Mouse (Mus musculus): Measurements from ENCODE around the gene Pdcd1lg2.

GRCm38 (mm10) chr19:29385822-29386221 lies 24.9 kb upstream of the Pdcd1lg2 start:
- TF ChIP-seq CTCF (IDR thresholded peaks at IDR 0.05) (no peak), EP300 (IDR thresholded peaks at IDR 0.05; ENCODE audit: insufficient read depth, low read depth, low read length) (no peak), POLR2A (IDR thresholded peaks at IDR 0.05; ENCODE audit: insufficient read depth, low read depth, low read length) (no peak)

All from heart, adult 2 months (tissue).